Mouse (Mus musculus): ENCODE results near the gene Pde8b. TPM values are rescaled to one million over a fixed set of nuclear protein-coding genes. Genes with fewer than 3 reads are reported as not detected.

Pde8b gene
- polyA plus RNA-seq, 2 experiments from 2014 or later = 0.54 to 1.2 TPM

GRCm38 (mm10) chr13:95135326-95136150, 114.6 kb downstream of the Pde8b start:
- ATAC-seq = no peak

DNA sequence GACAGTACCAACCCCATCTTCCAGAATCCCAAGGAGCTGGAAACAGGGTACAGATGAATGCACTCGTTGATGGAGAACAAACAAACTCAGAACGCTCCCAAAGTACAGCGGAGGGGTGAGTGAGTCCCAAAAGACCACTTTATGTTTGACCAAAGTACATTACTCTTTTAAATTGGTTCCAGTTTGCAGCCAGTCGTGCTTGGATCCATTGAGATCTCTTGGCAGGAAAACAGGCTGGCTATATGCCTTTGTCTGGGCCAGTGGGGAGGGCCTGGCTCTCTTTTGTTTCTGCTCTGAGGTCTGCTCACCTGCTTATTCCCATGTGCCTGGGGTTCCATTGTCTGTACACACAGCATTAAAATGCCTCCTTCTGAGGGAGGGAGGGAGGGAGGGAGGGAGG, 118.3 kb downstream of the Pde8b start:
- no peak for ATAC-seq

DNA sequence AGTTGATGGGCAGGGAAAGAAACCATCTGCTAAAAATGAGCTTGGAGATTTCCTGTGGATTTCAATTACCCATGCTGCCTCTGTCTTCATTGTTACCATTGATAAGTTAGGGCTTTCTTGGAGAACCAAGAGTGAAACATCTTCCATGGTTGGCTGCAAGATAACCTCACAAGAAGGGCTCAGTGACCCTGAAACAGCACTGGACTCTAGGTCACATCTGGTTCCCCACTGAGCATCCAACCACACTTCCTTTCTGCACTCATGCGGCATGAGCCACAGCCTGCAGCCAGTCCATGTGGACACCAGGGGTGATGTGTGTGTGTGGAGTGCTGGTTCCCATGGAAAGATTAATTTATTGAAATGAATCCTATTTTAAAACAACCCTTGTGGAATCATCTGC, 119.1 kb downstream of the Pde8b start:
- ATAC-seq = no peak

DNA sequence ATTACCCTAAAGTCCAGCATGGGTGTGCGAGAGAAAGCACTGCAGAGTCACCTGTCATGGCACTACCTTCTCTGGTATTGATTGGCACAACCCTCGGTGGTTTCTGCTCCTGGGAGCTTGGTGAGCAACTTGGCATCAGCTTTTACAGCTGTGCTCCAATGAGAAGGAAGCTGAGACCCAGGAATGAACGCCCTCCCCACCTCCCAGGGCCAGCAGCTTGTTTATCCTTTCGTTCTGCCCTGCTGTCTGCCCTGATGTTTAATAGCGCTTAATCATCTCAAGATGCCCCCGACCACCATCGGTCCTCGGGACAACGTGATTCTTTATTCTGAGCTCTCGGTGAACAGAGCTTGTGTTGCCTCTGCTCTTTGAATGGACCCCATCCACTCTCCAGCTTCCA, 122.8 kb downstream of the Pde8b start:
- ATAC-seq = no peak

DNA sequence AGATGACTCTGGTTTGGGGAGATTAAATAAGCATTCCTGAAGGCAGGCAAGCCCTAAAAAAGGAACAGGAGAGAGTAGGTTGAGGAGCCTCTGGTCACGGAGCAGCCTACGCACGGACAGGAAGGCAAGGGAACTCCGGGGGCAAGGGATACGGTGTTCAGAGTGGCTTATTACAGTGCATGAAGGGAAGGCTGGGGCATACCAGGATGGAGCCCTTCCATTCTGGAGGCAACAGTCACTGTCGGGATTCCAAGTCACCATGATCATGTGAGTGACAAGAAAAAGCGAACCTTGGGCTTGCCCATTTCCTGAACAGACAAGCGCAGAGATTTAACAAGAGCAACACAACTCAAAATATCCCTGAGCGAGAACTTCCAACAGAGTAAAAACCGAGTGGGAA, 123.3 kb downstream of the Pde8b start:
- no peak for ATAC-seq

DNA sequence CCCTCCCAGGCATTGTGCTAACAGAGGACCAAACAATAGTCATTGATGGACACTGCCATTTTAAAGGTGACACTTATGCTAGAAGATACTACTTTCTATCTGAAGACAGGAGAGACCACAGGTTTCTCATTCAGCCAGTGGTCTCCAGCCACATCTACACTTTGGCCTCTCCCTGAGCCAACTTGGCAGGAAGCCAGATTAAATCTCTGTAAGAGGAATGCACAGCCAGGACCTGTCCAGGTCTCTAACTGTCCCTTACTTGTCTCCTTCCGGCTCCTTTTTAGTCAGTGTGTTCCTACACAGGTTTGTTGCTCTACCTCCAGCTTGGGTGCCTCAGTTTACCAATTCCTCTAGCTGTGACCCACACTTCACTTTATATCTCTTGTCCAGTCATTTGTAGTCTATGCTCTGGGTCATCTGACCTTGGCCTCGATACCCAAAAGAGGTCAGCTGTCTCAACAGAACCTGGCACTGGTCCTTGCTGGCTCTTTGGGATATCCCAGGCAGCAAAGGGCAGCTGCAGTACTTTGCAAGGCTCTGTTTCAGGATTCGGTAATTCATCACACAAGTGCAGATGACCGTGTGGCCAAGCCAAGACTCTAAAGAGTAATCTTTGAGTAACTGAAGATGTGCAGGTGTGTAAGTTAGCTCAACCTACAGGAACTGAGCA, 124.5 kb downstream of the Pde8b start:
- no peak for ATAC-seq

DNA sequence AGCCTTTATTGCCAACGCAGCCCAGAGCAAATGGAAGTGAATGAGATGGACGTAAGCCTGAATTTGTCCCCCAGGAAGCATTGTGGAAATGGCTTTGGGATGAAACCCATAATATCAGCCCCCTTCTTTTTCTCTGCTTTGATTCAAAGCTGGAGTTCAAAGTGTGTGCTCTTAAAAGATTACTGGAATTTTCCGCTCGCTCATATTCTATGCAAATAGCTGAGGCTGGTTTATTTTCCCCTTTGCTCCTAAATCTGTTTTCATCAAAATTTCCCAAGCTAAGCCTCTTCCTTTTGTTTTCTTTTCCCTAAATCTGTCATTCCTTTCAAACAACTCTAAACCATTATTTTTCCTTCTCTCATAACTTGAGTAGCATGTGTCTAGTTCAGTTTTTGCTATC, 129.6 kb downstream of the Pde8b start:
- ATAC-seq = no peak

GRCm38 (mm10) chr13:95113763-95114162, 136.4 kb downstream of the Pde8b start:
- ATAC-seq = no peak

DNA sequence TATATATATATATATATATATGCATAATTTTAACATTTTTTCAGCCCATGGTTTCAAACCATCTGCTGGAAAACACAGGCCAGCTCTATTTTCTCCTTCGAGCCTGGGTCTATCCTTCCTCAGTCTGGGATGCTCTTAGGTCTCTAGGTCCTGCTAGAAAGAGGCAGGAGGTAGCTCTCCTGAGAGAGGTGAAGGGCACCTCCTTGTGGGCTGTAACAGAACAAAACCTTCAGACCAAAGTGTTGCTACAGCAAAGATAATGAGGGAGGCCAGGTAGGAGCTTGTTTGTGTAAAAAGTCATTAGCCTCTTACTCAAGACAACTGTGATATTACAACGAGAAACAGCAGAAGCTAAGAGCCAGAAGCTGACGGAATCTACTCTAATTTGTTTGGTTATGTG, 140.6 kb downstream of the Pde8b start:
- no peak for ATAC-seq

DNA sequence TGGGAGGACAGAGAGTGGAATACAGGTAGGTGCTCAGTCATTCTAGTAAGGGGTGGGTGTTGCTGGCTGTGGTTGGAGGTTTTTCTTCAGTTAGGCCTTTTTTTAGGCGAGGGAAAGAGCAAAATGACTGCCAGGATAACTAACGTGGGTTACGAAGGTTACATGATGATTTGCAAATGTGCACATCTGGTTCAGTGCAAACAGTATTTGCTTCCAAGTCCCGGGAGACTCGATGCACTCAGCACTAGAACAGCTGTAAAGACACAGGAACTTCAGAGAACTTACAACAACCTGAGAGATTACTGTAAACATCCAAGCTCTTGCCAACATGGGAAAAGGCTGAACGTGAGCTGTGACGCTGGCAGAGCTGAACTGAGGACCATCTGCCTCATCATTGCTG, 142.1 kb downstream of the Pde8b start:
- no peak for ATAC-seq

DNA sequence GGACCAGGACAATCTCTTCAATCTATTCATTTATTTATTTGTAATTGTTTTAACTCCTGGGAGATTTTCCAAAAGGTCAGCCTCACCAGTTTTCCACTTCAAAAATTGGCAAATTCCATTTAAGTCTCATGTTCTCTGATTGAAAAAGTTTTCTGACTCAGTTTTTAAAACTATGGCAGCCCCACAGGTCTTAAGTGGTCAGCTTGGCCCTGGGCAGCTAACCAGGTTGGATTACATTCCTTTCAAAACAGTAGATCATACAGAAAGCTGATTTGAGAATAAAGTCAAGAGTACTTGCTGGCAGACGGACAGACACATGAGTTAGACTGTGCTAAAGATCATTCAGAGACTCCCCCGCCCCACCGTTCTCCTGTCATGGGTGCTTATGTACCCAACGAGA, 145.3 kb downstream of the Pde8b start:
- no peak for ATAC-seq

DNA sequence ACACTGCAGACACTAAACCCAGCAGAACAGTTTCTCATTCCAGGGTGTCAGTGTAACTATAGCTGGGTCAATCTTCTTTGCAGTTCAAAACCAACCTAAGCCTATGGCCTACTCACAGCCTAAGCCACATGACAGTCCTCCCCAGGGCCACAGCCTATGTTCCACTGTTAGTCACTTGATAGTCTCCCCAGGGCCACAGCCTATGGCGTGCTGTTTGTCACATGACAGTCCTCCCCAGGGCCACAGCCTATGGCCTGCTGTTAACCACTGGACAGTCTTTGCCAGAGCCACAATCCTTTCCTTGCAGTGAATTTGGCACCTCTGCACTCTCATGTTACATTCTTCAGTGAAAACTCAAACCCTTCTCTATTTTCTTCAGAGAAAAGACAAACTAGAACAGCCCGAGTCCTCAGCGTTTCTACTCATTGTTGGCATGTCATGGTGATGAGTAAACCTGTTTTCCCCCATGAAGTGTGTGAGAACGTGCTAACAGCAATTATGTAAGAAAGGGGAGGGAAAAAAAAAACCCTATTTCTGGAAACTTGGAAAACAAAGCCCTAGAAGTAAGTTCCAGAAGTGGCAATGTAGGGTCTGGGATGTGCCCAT, 147.0 kb downstream of the Pde8b start:
- ATAC-seq = no peak

DNA sequence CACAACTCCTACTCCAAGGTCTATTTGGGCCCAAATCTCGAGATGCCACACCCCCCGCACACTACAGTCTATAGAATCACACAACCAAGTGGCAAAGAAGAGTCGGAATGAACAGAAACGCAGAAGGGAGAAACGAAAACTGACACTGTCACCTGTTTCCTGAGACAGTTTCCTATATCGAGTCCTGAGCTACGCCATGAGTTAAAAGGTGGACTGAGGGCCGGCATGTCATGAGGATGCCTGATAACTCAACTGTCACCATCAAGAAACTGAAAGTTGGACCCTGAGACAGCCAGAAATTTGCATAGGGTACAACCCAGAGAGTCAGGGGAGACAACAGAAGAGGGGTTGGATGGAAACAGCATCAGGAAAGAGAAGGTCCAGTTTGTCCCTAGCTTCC, 148.8 kb downstream of the Pde8b start:
- no peak for ATAC-seq

DNA sequence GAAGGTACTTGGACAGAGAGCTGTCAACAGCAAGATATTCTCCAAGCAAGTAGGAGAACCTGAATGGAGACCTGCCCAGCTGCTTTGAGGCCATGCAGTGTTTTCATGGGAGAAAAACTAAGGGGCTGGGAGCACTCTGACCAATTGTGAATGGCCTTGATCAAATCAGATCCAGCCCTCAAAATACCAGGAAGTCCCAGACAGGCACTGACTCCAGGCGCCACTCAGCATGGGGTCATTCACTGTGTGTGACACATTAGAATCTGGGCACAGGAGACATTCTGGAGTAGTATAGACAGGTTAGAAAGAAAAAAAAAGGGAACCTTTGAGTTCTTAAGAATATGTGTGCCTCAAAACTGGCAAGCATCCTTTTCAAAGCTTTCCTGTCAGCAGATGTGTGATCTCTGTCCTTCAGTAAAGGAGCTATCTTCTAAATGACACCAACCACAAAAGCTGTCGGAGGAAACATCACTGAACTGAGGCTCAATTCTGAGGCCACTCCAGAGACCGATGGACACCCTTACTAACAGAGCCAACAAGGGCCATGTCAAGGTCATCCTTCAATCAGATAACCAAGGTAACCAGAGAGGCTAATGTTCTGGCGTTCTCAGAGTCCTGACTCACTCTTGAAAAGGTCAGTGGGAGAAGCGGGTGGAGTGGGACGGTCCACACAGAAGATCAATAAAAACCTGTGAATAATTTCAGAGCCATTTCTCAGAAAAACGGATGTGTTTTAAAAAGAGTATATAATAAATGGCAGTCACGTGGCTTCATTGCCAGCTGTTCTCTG, 151.0 kb downstream of the Pde8b start:
- no peak for ATAC-seq

DNA sequence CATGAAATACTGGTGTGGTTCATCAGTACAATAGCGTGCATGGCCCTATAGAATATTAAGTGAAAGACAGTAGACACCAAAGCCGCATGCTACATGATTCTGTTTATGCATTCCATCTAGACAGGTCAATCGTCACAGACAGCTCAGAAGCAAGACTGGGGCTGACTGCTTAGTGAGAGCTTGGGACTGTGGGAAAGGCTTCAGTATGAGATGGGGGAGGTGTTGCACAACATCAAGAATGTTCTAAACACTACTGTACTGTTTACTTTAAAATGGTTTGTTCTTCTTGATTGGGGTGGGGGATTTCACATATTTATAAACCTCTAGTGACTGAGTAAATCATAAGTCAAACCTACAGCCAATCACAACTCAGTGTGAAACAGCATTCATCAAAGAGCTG, 153.5 kb downstream of the Pde8b start:
- ATAC-seq = no peak

- no peak for ATAC-seq
These were observed 154.3 kb downstream of the Pde8b start for GRCm38 (mm10) chr13:95095860-95096259.

GRCm38 (mm10) chr13:95091546-95092445, 158.3 kb downstream of the Pde8b start:
- ATAC-seq = no peak

DNA sequence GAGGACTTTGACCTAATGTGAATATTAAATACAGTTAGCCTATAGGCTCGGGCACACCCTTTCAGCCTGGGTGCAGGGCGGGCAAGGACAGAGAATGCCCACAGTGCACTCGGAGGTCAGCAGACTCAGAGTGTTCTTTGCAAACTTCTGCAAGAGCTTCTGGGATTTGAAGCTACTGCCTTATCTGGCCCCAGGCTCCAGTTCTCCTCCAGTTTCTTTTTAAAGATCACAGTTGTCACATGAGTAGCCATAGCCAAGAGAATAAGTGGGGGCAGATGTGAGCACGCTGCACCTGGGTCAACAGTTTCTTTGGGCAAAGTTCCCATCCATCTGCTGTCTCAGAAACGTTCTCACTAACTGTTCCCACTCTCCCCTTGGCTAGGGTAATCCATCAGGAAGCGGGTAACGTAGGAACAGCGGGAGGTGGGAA, 162.8 kb downstream of the Pde8b start:
- ATAC-seq = no peak

- no peak for ATAC-seq
These were observed 164.1 kb downstream of the Pde8b start for GRCm38 (mm10) chr13:95086033-95086432.

DNA sequence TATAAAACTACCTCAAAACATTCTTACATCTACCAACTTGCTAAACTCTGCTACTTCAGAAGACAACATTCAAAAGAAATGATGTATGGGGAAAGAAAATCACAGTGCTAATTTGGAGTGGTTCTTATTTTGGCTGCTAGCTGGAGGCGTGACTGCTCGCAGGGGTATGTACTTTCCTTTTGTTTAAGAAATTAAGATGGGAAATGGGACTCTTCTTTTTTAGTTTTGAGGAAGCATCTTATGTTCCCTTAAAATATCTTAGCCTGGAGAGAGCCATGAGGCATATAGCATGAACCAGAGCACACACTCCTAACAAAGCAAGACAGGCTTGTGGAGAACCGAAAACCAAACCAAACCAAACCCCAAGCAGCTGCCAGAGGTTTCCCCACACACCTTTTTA, 167.5 kb downstream of the Pde8b start:
- ATAC-seq = no peak

DNA sequence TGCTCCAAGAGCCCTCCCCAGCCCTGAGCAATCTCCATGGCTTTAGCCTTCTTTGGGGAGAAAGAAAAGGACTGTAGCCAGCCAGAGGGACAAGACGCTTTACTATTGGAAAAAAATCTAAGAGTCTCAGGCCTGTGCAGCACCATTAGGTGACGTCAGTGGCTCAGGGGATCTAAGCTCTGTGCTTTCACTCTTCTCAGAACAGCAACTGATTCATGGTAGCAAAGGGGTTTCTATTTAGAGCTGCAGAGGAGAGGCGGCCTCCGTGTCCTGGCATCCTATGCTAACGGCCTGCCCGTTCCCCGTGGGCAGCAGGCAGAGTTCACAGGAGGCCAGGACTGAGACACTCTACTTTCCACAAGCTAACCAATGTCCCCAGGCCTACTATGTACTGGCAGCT, 169.1 kb downstream of the Pde8b start:
- no peak for ATAC-seq

DNA sequence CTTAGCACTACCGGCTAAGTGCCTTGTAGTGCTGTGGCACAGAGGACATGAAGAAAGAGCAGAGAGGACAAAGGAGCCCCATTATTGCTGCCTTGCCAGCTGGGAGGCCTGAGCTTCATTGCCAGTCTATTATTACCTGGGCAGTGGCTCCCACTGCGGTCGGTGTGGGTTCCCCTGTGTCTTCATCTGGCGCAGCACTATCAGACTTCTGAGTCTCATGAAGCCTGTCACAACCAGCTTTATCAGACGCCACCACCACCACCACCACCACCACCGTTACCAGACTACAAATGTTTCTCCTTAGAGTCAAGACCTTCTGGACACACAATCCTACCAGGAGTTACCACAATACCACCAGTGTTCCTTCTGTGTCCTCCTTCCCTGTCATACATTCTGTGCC, 171.6 kb downstream of the Pde8b start:
- no peak for ATAC-seq
